Mouse (Mus musculus) frontal cortex, postnatal 14 days (tissue): ENCODE data around the gene Hace1.

Experiments used
- DNase-seq, 2 experiments: peaks; one replicate each; pipeline ENCODE4 v3.0.0; 2022; ENCODE audit warnings: low spot score in 2 of 2

Hace1 gene

DNA sequence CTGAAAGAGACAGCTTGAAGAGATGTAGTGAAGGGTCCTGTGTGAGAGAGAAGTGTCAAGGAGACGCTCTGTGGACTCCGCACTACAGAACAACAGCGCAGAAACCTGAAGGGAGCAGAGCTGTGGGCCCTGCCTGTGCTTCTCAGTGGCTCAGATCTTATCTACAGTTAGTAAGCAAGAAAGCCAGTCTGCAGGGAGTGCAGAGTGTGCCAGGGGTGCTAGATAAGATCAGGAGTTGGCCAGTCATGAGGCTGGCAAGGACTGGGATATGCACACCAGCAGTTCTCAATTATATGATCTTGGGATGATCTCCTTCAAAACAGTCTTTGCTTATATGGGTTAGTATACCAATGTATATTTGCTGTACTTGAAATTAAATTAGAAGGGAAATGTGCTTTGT lies 121.3 kb downstream of the Hace1 start:
- no peak for DNase-seq

DNA sequence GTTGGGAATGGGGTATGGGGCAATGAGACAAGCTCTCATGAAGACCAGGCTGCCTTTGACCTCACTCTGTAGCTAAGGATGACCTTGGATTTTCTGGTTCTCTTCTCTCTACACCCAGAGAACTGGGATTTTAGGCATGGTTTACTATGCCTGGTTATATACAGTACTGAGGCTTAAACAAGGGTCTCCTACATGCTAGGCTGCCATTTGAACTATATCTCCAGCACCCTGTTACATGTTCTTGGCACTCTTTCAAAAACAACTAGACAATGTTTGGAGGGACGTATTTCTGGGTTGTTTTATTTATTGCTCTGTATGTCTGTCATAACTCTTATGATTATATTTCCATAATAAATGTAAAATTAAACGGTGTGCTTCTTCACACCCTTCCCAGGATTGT lies 129.2 kb downstream of the Hace1 start:
- DNase-seq: no peak

- DNase-seq: no peak
These were observed 133.2 kb downstream of the Hace1 start for GRCm38 (mm10) chr10:45710848-45711247.

DNA sequence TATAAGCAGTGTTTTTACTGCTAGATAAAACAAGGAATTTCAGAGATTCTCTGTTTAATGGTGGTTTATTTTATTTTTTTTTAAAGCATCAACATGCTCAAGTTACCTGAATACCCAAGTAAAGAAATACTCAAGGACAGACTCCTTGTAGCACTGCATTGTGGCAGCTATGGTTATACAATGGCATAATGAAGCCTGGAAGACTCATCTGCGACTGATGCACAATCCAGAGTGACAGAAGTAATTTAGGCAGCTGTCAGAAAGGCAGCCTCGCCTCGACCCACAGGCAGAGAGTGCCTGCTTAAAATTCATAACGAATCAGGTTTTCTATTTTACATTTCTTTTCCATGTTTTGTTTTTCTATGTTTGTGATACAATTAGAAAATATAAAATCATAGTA lies 133.7 kb downstream of the Hace1 start:
- DNase-seq: no peak
